Mouse (Mus musculus) cerebellum, adult 11-12 months (tissue): Measurements from ENCODE around the gene Vmn2r88.
"Not testable (repeated sequence)": the region's sequence is repeated elsewhere in the genome, so short reads cannot be mapped to it uniquely, and the experiment has no call there.

Experiments
- DNase-seq: peaks from one replicate; pipeline ENCODE4 v3.0.0; 2022

Gene Vmn2r88

DNA sequence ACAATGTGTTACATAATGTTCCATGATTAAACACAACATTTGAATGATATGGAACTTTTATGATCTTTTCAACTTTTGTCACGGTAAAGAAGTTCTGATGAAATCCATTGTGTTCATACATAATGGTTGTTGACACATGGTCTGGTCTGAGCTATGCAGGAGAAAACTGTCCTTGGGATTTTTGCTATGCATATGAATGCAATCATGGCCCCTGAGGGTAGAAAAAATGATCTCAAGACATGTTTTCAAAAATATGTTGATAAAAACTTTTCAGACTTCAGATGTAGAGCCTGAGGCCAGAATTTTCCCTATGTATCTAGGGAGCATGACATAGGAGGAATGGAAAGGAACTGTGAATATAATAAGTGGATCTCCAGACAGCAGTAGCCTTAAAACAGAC is at the start of gene Vmn2r88:
Gene Vmn2r88 (plus strand): TSS at position 301 of the 400 bp plus-strand sequence.
- no peak for DNase-seq

GRCm38 (mm10) chr14:51361456-51361855 is 49.2 kb upstream of the Vmn2r88 start, which contains the start of gene Gm7247:
Gm7247 (plus strand) TSS chr14:51361756.
- no peak for DNase-seq

DNA sequence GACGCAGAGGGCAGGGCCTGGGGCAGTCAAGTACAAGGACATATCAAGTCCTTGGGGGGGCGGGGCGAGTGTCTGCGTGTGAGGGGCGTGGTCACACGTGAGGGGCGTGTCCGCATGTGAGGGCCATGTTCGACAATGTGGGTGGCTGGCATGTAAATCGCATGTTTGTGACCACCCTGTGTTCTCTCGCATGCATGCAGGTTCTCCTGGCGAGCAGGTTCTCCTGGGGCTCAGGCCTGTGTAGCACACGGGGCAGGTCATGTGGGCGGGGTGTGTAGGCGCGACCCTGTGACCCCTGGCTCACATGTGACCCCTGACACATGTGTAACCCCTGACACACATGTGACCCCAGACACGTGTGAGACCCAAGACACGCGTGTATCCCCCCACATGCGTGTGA is 27.8 kb upstream of the Vmn2r88 start:
- no peak for DNase-seq

DNA sequence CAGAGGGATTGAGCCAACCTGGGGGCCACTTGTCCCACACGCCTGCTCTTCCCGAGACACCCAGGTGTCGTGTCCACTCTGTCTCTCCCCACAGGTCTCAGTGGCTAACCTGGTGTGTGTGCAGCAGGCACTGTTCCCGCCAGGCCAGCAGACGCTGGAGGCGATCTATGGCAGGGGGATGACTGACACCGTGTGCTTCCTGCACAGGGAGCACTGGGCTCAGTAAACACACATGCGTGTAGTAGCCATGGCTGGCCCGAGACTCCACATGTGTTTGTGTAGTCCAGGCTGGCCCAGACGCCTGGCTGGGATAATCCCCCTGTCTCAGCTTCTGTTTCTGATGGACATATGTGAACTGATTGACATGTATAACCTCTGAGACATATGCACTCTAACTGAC is 26.3 kb upstream of the Vmn2r88 start:
- DNase-seq: no peak

- DNase-seq: no peak
Measured at GRCm38 (mm10) chr14:51385741-51386140, 24.9 kb upstream of the Vmn2r88 start.

DNA sequence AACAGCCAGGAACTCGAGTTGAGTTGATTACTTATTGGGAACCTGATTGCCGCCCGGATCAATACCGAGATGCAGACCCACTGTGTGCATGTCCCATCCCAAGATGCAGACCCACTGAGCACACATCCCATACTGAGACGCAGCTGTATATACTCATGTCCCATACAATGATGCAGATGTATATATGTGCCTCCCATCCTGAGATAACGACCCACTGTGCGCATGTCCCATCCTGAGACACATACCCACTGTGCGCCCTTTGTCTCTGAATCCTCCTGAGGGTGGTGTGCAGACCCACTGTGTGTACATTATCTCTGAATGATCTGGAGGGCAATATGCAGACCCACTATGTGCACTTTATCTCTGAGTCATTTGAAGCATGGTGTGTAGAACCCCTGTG is 22.9 kb upstream of the Vmn2r88 start:
- DNase-seq: no peak

GRCm38 (mm10) chr14:51388222-51388621 is 22.4 kb upstream of the Vmn2r88 start:
- no peak for DNase-seq

DNA sequence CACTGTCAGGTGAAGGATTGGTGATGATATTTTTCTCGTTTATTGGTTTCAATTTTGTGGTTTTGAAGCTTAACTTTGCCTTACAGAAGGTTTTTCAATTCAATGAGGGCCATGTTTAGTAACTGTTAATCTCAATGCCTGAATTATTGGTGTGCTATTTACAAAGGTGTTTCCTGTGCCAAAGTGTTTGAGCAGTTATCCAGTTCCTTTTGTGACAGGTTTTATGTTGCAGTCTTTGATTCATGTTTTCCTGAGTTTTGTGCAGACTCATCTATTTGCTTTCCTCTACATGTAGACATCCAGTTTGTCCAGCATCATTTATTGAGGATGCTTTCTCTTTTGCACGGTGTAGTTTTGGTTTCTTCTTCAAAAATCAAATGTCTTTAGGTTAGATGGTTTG is 13.3 kb downstream of the Vmn2r88 start:
- no peak for DNase-seq

DNA sequence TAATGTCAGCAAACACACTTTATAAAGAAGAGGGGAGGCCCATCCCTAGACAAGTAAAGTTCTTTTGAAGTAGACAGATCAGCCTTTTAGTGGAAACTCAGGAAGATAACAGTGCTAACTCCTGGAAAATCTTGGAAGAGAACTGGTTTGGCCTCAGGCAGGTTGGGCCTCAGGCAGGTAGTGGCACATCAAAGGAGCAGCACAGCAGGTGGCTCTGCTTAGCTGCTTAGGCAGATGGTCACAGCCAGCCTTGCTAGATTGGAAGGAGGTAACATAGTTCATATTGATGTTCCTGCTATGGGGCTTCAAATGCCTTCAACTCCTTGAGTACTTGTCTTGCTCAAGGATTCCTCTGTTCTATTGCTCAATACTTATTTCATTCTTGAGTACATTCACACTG is 19.5 kb downstream of the Vmn2r88 start:
- not testable (repeated sequence) for DNase-seq

DNA sequence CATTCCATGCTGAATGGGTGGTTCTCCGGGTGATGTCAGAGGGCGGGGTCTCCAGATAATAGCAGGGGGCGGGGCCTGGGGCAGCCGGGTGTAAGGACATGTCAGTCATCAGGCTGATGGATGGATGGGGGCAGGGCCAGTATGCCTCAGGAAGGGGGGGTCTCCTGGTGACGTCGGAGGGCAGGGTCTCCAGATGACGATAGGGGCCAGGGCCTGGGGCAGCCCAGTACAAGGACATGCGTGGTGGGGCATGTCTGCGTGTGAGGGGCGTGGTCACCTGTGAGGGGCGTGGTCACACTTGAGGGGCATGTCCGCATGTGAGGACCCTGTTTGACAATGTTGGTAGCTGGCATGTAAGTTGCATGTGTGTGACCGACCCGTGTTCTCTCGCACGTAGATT is 23.9 kb downstream of the Vmn2r88 start:
- no peak for DNase-seq

DNA sequence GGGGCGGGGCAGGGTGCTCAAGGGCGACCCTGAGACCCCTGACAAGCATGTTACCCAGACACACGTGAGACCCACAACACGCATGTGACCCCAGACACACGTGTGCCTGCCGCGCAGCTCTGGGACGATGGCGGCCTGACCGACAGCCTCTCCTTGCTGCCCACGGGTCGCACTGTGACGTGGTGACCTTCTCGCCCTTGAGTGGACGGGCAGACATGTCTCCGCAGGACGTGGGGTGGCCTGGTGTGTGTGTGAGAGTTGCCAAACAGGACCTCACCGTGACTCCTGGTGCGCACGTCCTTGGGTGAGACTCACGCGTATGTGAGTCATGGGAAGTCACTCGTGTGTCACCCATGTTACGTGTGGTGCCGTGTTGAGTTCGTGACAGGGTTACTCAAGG is 24.4 kb downstream of the Vmn2r88 start:
- DNase-seq: no peak

DNA sequence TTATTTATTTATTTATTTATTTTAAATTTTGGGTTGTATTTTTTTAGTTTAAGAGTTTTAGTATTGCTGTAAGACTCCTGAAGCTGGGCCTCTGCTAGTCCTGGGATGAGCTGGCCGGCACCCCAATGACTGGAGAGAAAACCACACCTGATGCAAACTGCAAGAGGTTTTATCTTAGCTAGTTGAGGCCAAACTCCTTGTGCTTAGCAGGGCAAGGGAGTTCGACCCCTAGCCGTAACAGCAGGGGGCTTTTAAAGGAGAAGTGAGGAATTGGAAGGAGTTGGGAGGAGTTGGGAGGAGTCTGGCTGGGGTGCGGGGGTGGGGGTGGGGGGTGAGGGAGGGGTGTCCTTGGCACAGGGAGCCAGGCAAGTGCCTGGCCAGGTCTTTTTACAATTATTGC is 28.3 kb downstream of the Vmn2r88 start:
- DNase-seq: no peak

DNA sequence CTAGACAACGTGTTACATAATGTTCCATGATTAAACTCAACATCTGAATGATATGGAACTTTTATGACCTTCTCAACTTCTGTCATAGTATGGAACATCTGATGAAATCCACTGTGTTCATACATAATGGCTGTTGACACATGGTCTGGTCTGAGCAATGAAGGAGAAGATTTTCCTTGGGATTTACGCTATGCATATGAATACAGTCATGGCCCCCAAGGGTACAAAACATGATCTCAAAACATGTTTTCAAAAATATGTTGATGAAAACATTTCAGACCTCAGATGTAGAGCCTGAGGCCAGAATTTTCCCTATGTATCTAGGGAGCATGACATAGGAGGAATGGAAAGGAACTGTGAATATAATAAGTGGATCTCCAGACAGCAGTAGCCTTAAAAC is 40.9 kb downstream of the Vmn2r88 start, which contains the start of gene Vmn2r89:
Gene Vmn2r89 (plus strand): TSS at position 301 of the 400 bp plus-strand sequence.
- DNase-seq: not testable (repeated sequence)
